Mouse (Mus musculus) inflammation-experienced regulatory T-cells, adult 6 months (primary cell): Measurements from ENCODE around the gene Chsy1. TPM values are rescaled to one million over a fixed set of nuclear protein-coding genes. Genes with fewer than 3 reads are reported as not detected.

Source experiments
- ATAC-seq: one replicate; pipeline ENCODE4 v1.8.0; 2017
- polyA plus RNA-seq, 3 experiments: library from polyadenylated mRNA; unstranded; fragments of 100-300 nt; shearing (Covaris generic); gene quantifications; one replicate each; pipeline ENCODE4 v1.2.1; 2017

Gene Chsy1
- polyA plus RNA-seq, 3 experiments from 2014 or later: 8.9 to 54.6 (median 10.3) TPM

GRCm38 (mm10) chr7:66215911-66216310 is 106.6 kb downstream of the Chsy1 start:
- no peak for ATAC-seq

DNA sequence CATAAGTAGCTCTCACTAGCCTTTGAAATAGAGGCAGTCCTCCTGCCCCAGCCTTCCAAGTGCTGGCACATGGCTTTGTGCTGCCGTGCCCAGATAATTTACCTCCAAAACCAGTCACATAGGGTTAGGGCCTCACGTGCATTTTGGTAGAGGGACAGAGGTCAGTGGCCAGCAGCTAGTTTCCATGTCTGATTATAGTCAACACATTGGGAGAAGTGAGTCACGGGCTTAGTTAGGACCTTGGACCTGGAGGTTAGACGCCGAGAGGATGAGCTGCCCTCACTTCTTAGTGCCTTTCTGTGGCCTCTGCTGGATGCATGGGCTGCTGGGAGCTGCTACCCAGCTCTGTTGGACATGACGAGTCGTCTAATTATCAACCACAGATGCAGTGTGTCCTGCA is 107.7 kb downstream of the Chsy1 start:
- no peak for ATAC-seq

DNA sequence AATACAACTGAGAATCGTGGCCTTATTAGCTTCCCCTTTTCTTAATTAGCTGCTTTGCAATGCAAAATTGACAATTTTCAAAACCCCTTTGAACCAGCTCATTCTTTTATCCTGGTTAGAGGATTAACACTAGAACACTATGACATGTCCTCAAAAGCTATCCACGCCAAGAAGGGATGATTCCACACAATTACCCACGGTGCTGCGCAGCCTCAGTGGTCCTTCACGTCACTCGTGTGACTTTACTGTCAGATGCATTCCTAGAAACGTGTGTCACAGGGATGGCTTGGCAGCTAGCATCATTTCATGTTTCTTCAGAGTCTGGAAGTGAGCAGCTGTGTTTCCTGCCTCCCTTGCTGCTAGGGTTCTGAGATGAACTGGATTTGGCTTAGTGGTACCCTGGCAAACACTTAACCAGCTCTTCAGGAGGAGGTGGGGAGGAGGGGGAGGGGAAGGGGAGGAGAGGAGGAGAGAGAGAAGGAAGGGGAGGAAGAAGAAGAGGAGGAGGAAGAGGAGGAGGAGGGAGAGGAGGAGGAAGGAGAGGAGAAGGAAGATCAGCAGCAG is 108.3 kb downstream of the Chsy1 start:
- no peak for ATAC-seq

GRCm38 (mm10) chr7:66218193-66219014 is 109.1 kb downstream of the Chsy1 start:
- ATAC-seq: no peak

DNA sequence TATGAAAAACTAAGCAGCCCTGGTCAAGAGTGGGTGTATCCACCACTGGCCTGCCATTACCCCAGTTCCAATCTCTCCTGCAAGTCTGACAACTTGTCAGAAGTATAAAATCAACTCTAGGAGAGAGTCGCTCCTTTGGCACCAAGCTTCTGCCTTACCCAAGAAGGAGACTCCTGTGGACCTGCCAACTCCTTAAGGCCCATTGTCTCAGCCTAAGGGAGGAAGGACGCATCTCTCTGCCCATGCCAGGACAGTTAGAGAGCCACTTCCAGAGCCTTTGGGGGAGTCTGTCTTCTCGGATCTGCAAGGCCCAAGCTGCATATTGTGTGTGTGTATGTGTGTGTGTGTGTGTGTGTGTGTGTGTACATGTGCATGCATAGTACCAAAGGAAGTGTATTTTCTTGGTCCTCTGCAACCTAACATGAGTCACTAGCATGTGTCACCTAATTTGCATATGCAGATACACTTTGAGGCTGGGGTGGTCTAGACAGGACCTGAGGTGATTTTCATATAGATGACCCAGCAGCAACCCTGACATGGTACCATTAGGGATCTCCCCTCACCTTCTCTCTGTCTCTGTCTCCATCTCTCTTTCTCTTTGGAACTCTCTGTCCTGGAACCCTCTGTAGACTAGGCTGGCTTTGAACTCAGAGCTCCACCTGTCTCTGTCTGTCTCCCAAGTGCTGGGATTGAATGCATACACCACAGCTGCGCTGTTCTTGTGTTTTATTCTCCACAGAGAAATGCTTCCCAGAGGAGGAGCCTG is 109.9 kb downstream of the Chsy1 start:
- ATAC-seq: no peak

GRCm38 (mm10) chr7:66219794-66220227 is 110.5 kb downstream of the Chsy1 start:
- ATAC-seq: no peak

- no peak for ATAC-seq
These were observed 113.3 kb downstream of the Chsy1 start for GRCm38 (mm10) chr7:66222621-66223091.

Other genes with a start within 250 kb of the Chsy1 start
- not detected for gene Pcsk6, start 247.8 kb upstream of the Chsy1 start, polyA plus RNA-seq
- gene Gm45213, start 65.9 kb upstream of the Chsy1 start, polyA plus RNA-seq: not detected
- 100 to 1,000 TPM; 128 to 166 (median 136) TPM for gene Snrpa1, start 50.5 kb upstream of the Chsy1 start, polyA plus RNA-seq
- gene Selenos, start 29.9 kb upstream of the Chsy1 start, polyA plus RNA-seq: 100 to 1,000 TPM; 180 to 191 (median 182) TPM